Mouse (Mus musculus): Measurements from ENCODE around the gene Clrn3.

- TF ChIP-seq CTCF (IDR thresholded peaks at IDR 0.05; ENCODE audit: insufficient read depth, low read depth, low read length) (no peak), POLR2A (IDR thresholded peaks at IDR 0.05; ENCODE audit: insufficient read depth, low read depth, low read length) (no peak)
These were observed 47.9 kb upstream of the Clrn3 start for GRCm38 (mm10) chr7:135576329-135576728.
